Mouse (Mus musculus): ENCODE data around the gene Pml. TPM values are rescaled to one million over a fixed set of nuclear protein-coding genes. Genes with fewer than 3 reads are reported as not detected.

Pml gene
- total RNA-seq, 1 experiment from 2014 or later: 21.4 TPM

Small RNAs within 50 kb of the gene (microRNA-seq; reads per million reads assigned to microRNA genes)
- gene Mir6385: 0 reads per million in 2 experiments

Other genes starting within 250 kb of the Pml start
- gene Cyp11a1, start 243.4 kb downstream of the Pml start, total RNA-seq (2021): 2,863 and 3,093 TPM in 2 replicates
- gene Stra6, start 186.0 kb downstream of the Pml start, total RNA-seq (2021): 0.96 and 1.3 TPM in 2 replicates
- not detected in 2 replicates for gene Ccdc33, start 131.0 kb downstream of the Pml start, total RNA-seq (2021)
- gene Islr, start 45.5 kb downstream of the Pml start, total RNA-seq (2021): 28.0 and 29.1 TPM in 2 replicates
- gene Islr2, start 45.5 kb downstream of the Pml start, total RNA-seq (2021): 2.2 and 6.2 TPM in 2 replicates
- gene Stoml1, start 3.4 kb upstream of the Pml start, total RNA-seq (2021): 13.4 and 18.8 TPM in 2 replicates
- gene Loxl1, start 63.4 kb upstream of the Pml start, total RNA-seq (2021): 29.8 and 32.9 TPM in 2 replicates
- not detected in 2 replicates for gene Tbc1d21, start 120.7 kb upstream of the Pml start, total RNA-seq (2021)
- gene Insyn1, start 238.8 kb upstream of the Pml start, total RNA-seq (2021): 8.0 and 8.9 TPM in 2 replicates

Measured in adrenal gland, postnatal 14 days (tissue).